Mouse (Mus musculus) CH12.LX (cell line): ENCODE results near the gene Snap91. TPM values are rescaled to one million over a fixed set of nuclear protein-coding genes. Genes with fewer than 3 reads are reported as not detected.

ENCODE experiments used
- DNase-seq: peaks from one replicate; pipeline ENCODE4 v3.0.0-alpha.2; 2013; ENCODE audit errors: extremely low read depth
- H3K27ac ChIP-seq: 2 replicates; pipeline ENCODE4 v1.5.1; 2012; ENCODE audit warnings: low read depth, mild to moderate bottlenecking, control low read depth, moderate library complexity; ENCODE audit not compliant: insufficient read depth
- H3K27me3 ChIP-seq: replicated peaks from 2 replicates; pipeline ENCODE3; 2012; ENCODE audit warnings: inconsistent platforms
- H3K36me3 ChIP-seq, 2 experiments: replicated peaks in 1 of 2; 2 replicates each; pipeline versions ENCODE3 to v1.6.1; 2012; ENCODE audit warnings: inconsistent platforms in 1 of 2, low read length in 1 of 2, mild to moderate bottlenecking in 1 of 2, mixed read lengths in 1 of 2, moderate library complexity in 1 of 2; ENCODE audit not compliant: control insufficient read depth in 1 of 2, insufficient read depth in 1 of 2
- H3K4me1 ChIP-seq, 2 experiments: 2 replicates each; pipeline ENCODE4 v1.6.1; 2012; ENCODE audit warnings: inconsistent platforms in 1 of 2, moderate library complexity in 1 of 2; ENCODE audit not compliant: insufficient read depth in 2 of 2, control insufficient read depth in 1 of 2
- H3K4me2 ChIP-seq: 2 replicates; pipeline ENCODE4 v1.6.1; 2012; ENCODE audit warnings: low read depth, mild to moderate bottlenecking, control low read depth; ENCODE audit not compliant: poor library complexity, insufficient read depth, severe bottlenecking
- H3K4me3 ChIP-seq, 3 experiments: fragments of 150-350 bp in 1 of 3; sonication (generic) in 1 of 3; replicated peaks in 1 of 3; 2 replicates each; pipeline versions ENCODE3 to v1.5.1; 2011 to 2012; ENCODE audit warnings: low read depth in 2 of 3, low read length in 2 of 3, mild to moderate bottlenecking in 2 of 3, moderate library complexity in 2 of 3, control low read depth in 1 of 3, improper control_type of control experiment in 1 of 3, inconsistent platforms in 1 of 3, mixed read lengths in 1 of 3; ENCODE audit not compliant: poor library complexity in 1 of 3
- H3K79me2 ChIP-seq: replicated peaks from 2 replicates; pipeline ENCODE4 v1.6.1; 2012; ENCODE audit warnings: mild to moderate bottlenecking, moderate library complexity; ENCODE audit not compliant: control insufficient read depth, poor library complexity, insufficient read depth, severe bottlenecking; ENCODE audit errors: extremely low read depth
- H3K9ac ChIP-seq: 2 replicates; pipeline ENCODE4 v1.6.1; 2012; ENCODE audit warnings: low read depth, mild to moderate bottlenecking, control low read depth, moderate library complexity; ENCODE audit not compliant: insufficient read depth
- H3K9me3 ChIP-seq: replicated peaks from 2 replicates; pipeline ENCODE3; 2012; ENCODE audit warnings: low read length, inconsistent platforms, mixed read lengths
- BHLHE40 ChIP-seq: IDR thresholded peaks from 2 replicates; pipeline ENCODE4 v1.6.1; 2011; ENCODE audit warnings: mild to moderate bottlenecking, low read depth, low read length, improper control_type of control experiment
- CHD1 ChIP-seq: IDR thresholded peaks from 2 replicates; pipeline ENCODE4 v1.6.1; 2012; ENCODE audit warnings: low read depth, low read length, improper control_type of control experiment, inconsistent platforms
- CHD2 ChIP-seq: IDR thresholded peaks from 2 replicates; pipeline ENCODE4 v1.6.1; 2011; ENCODE audit warnings: low read length, improper control_type of control experiment
- CTCF ChIP-seq, 2 experiments: IDR thresholded peaks in 1 of 2; conservative IDR thresholded peaks in 1 of 2; 2 replicates each; pipeline ENCODE4 v1.5.1; 2011 to 2012; ENCODE audit warnings: low read depth in 2 of 2, low read length in 2 of 2, improper control_type of control experiment in 1 of 2, inconsistent platforms in 1 of 2, mild to moderate bottlenecking in 1 of 2, moderate library complexity in 1 of 2
- E2F4 ChIP-seq: IDR thresholded peaks from 2 replicates; pipeline ENCODE4 v1.6.1; 2011; ENCODE audit warnings: low read depth, low read length, improper control_type of control experiment; ENCODE audit not compliant: insufficient replicate concordance
- ELF1 ChIP-seq: IDR thresholded peaks from 2 replicates; pipeline ENCODE4 v1.6.1; 2014; ENCODE audit warnings: low read depth, mild to moderate bottlenecking, inconsistent platforms, low read length, improper control_type of control experiment
- EP300 ChIP-seq: IDR thresholded peaks from 2 replicates; pipeline ENCODE4 v1.6.1; 2011; ENCODE audit warnings: low read length, improper control_type of control experiment
- ETS1 ChIP-seq: conservative IDR thresholded peaks from 2 replicates; pipeline ENCODE4 v1.6.1; 2012; ENCODE audit warnings: low read depth, mild to moderate bottlenecking, inconsistent platforms, low read length, improper control_type of control experiment, moderate library complexity
- GABPA ChIP-seq: IDR thresholded peaks from 2 replicates; pipeline ENCODE4 v1.6.1; 2012; ENCODE audit warnings: low read depth, low read length, improper control_type of control experiment, inconsistent platforms; ENCODE audit not compliant: insufficient replicate concordance
- HCFC1 ChIP-seq: IDR thresholded peaks from 2 replicates; pipeline ENCODE4 v1.6.1; 2012; ENCODE audit warnings: low read depth, mild to moderate bottlenecking, inconsistent platforms, low read length, improper control_type of control experiment
- JUN ChIP-seq: IDR thresholded peaks from 2 replicates; pipeline ENCODE4 v1.6.1; 2011; ENCODE audit warnings: low read depth, mild to moderate bottlenecking, low read length, improper control_type of control experiment, moderate library complexity; ENCODE audit not compliant: insufficient read depth
- MAFK ChIP-seq: IDR thresholded peaks from 2 replicates; pipeline ENCODE4 v1.6.1; 2011; ENCODE audit warnings: low read length, improper control_type of control experiment; ENCODE audit not compliant: insufficient replicate concordance
- MEF2A ChIP-seq: IDR thresholded peaks from 2 replicates; pipeline ENCODE4 v1.6.1; 2014; ENCODE audit warnings: low read depth, mild to moderate bottlenecking, inconsistent platforms, low read length, improper control_type of control experiment, borderline replicate concordance
- MYC ChIP-seq: IDR thresholded peaks from 2 replicates; pipeline ENCODE4 v1.6.1; 2011; ENCODE audit warnings: low read depth, mild to moderate bottlenecking, improper control_type of control experiment, low read length
- PAX5 ChIP-seq: IDR thresholded peaks from 2 replicates; pipeline ENCODE4 v1.6.1; 2012; ENCODE audit warnings: low read length, inconsistent platforms, mixed read lengths
- RCOR1 ChIP-seq: conservative IDR thresholded peaks from 2 replicates; pipeline ENCODE4 v1.6.1; 2012; ENCODE audit warnings: low read depth, mild to moderate bottlenecking, inconsistent platforms, low read length, improper control_type of control experiment
- SIN3A ChIP-seq: IDR thresholded peaks from 2 replicates; pipeline ENCODE4 v1.6.1; 2012; ENCODE audit warnings: low read length, improper control_type of control experiment, inconsistent platforms
- TCF12 ChIP-seq: IDR thresholded peaks from 2 replicates; pipeline ENCODE4 v1.6.1; 2014; ENCODE audit warnings: low read depth, mild to moderate bottlenecking, inconsistent platforms, low read length, improper control_type of control experiment
- UBTF ChIP-seq: IDR thresholded peaks from 2 replicates; pipeline ENCODE4 v1.6.1; 2012; ENCODE audit warnings: low read depth, mild to moderate bottlenecking, inconsistent platforms, low read length, improper control_type of control experiment, moderate library complexity
- USF1 ChIP-seq: IDR thresholded peaks from 2 replicates; pipeline ENCODE4 v1.6.1; 2014; ENCODE audit warnings: low read depth, mild to moderate bottlenecking, inconsistent platforms, low read length, improper control_type of control experiment
- ZMIZ1 ChIP-seq: IDR thresholded peaks from 2 replicates; pipeline ENCODE4 v1.6.1; 2012; ENCODE audit warnings: low read depth, mild to moderate bottlenecking, inconsistent platforms, low read length, improper control_type of control experiment
- dilution Hi-C: fragments of 300-500 bp; cut with MboI; formaldehyde crosslinking; loops from 2 replicates; pipeline ENCODE4 v1.14.3; 2020; ENCODE audit warnings: low sequenced_read_pairs; ENCODE audit not compliant: extremely low pct_unique_long_range_greater_than_20kb, extremely low pct_ligation_motif_present
- in situ Hi-C: fragments of 300-500 bp; cut with MboI; formaldehyde crosslinking; loops from 3 replicates; pipeline ENCODE4 v1.14.3; 2019; ENCODE audit warnings: low sequenced_read_pairs, low pct_ligation_motif_present, low pct_unique_long_range_greater_than_20kb, mixed read lengths
- polyA plus RNA-seq: library from polyadenylated mRNA; unstranded; fragments of >175 nt; gene quantifications from 2 replicates; pipeline ENCODE4 v1.2.1, GENCODE M21; 2012; ENCODE audit warnings: low read depth; ENCODE audit not compliant: insufficient read length
- total RNA-seq, 2 experiments: library from RNA; depleted of rRNA; stranded (reverse); fragments of 300-350 nt in 1 of 2; fragments of >200 nt in 1 of 2; gene quantifications; 2 replicates each; pipeline ENCODE4 v1.2.3; 2012 to 2014

Snap91 gene
- total and polyA plus RNA-seq, 3 experiments = 0.12 to 0.41 (median 0.21) TPM

DNA sequence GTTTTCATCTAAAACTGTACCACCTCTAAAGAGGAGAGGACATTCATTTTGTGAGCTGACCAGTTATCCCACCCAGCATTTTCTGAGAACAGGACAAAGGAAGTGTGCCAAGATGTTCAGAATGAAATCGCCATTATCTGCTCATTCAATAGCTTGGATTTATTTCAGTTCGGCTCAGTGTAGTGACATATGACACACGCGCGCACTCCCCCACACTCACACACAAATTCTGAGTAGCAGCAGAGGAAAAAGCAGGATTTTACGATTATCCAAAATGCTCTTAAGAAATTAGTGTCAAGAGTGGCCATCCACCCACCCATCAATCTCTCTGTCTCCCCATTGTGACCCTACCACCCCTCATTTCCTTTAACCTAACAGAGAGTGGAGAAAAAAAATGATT lies 1.7 kb downstream of the Snap91 start:
- Histone ChIP-seq H3K4me3 (no peak overlapping the region), H3K79me2 (no peaks in the 10 kb centered on the region), H3K36me3 (no peaks in the 10 kb centered on the region), H3K27ac (no peak overlapping the region), H3K9ac (no peak overlapping the region), H3K4me2 (no peak overlapping the region), H3K27me3 (no peaks in the 10 kb centered on the region), H3K4me1 (no peaks in the 10 kb centered on the region), H3K9me3 (peaks cover 16% of the 10 kb centered on the region)
- TF ChIP-seq ETS1 (no peak), CTCF (conservative IDR thresholded peaks at IDR 0.05 in 1 of 2, IDR thresholded peaks at IDR 0.05 in 1 of 2; ENCODE audit: low read depth in 2 of 2, low read length in 2 of 2) (no peak), BHLHE40 (no peak), USF1 (no peak), GABPA (no peak), PAX5 (no peak), TCF12 (no peak), E2F4 (no peak), CHD1 (no peak), UBTF (no peak), ELF1 (no peak), MEF2A (no peak), JUN (no peak)
- DNase-seq = no peak
- in situ Hi-C loops = no loop called here
- dilution Hi-C loops = no loop called here

DNA sequence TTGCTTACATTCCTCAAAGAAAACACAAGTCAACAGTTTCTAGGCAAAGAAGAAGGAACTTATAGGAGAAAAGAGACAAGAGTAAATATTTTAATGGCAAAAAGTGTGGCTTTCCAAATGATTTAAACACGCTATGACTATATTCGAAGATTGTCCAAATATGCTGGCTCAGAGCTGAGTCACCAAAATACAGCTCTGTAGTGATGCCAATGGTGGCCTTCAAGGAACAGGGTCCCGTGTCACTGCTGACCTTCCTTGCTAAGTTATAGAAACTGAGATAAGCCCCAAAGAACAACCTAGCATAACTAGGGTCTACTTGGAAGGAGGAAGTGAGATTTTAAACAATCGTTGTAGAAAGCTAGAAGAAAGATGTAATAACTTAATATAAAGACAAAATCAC lies 6.8 kb downstream of the Snap91 start:
- Histone ChIP-seq H3K4me2 (no peak overlapping the region), H3K27ac (no peak overlapping the region), H3K36me3 (no peaks in the 10 kb centered on the region), H3K79me2 (no peaks in the 10 kb centered on the region), H3K9me3 (no peaks in the 10 kb centered on the region), H3K4me3 (no peak overlapping the region), H3K4me1 (no peaks in the 10 kb centered on the region), H3K9ac (no peak overlapping the region), H3K27me3 (no peaks in the 10 kb centered on the region)
- in situ Hi-C loops = no loop called here
- no peak for TF ChIP-seq RCOR1
- TF ChIP-seq MYC = no peak
- no peak for TF ChIP-seq HCFC1
- TF ChIP-seq PAX5 = no peak
- no peak for TF ChIP-seq CTCF (conservative IDR thresholded peaks at IDR 0.05 in 1 of 2, IDR thresholded peaks at IDR 0.05 in 1 of 2; ENCODE audit: low read depth in 2 of 2, low read length in 2 of 2)
- no peak for TF ChIP-seq CHD1
- no peak for TF ChIP-seq SIN3A
- TF ChIP-seq MAFK = no peak
- TF ChIP-seq TCF12 = no peak
- no peak for TF ChIP-seq GABPA
- no peak for TF ChIP-seq ZMIZ1
- TF ChIP-seq EP300 = no peak
- no peak for TF ChIP-seq CHD2
- DNase-seq = no peak
- dilution Hi-C loops = no loop called here
